Mouse (Mus musculus) heart, postnatal 4 days (tissue): Measurements from ENCODE around the gene Ubp1. TPM values are rescaled to one million over a fixed set of nuclear protein-coding genes. Genes with fewer than 3 reads are reported as not detected.
"Not testable (repeated sequence)": the region's sequence is repeated elsewhere in the genome, so short reads cannot be mapped to it uniquely, and the experiment has no call there.

Experiments
- DNase-seq: peaks from one replicate; pipeline ENCODE4 v3.0.0; 2021
- total RNA-seq, 2 experiments: library from RNA; stranded (reverse); gene quantifications; 2 replicates each; pipeline ENCODE4 v1.2.3; 2021

The Ubp1 gene
- 10 to 100 TPM; 39.1 to 39.8 TPM for total RNA-seq

DNA sequence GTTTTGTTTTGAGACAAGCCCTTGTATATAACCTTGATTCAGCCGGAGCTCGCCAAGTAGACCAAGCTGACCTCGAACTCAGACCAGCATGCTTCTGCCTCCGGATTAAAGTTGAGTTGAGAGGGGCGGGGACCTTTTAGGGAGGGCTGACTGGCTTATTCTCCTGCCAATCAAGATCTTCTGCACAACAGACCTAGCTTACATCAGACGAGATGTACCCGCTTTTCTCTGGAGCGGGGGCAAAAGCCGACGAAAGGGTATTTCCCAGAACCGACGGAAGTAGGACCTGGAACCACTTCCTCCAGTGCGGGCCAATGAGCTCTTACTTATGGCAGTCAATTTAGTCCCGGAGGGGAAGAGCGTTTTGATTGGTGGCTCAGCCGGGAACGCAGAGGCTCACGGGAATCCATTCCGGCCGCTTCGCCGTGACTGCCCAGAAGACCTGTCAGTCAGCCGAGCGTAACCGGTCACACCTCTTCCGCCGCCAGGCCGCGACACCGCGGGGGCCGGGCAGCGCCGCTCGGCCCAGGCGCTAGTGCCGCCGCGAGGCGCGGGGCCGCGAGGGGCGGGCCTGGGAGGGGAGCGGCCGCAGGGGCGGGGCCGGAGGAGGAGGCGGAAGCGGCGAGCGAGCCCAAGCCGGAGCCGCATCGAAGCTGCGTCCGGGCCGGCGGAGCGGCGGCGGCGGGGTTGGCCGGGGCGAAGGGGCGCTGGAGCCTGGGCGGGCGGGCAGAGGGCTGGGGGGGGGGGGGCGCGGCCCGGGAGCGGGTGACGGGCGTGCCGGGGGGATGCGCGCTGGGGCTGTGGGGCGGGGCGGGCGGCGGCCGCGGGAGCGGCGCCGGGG lies at the start of gene Ubp1:
Gene Ubp1, plus strand, starts transcription at position 401 of the 841 bp plus-strand sequence.
- DNase-seq = peak; percentile 95

DNA sequence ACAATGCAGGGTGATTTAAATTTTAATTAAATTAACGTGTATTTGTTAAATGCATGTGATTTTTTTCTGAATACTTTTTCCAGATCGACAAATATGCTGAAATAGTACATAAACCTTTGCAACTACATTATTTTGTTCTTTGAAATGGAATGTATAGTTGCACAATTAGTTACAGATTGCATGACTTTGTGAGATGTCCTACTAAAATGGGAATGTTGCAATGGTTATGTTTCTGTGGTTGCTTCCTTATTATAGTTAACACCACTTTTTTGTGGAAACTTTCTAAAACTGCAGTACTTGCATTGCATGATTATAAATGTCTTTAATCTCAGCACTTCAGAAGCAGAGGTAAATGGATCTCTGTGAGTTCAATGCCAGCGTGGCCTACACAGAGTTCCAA lies 35.8 kb upstream of the Ubp1 start:
- no peak for DNase-seq

DNA sequence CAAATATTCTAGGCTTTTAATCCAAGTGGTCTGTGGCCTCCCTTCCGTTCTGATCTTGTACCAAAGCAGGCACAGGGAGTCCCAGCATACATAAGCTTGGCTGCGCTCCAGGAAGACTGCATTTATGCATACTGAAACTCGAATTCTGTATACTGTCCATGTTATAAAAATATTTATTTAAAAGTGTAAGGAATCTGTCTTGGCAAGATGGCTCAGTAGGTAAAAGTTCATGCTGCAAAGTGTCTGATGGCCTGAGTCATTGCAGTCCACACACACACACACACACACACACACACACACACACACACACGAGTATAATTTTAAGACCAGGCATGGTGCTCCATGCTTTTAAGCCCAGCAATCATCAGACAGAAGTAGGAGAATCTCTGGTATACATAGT lies 27.6 kb upstream of the Ubp1 start:
- peak; percentile 37 for DNase-seq

DNA sequence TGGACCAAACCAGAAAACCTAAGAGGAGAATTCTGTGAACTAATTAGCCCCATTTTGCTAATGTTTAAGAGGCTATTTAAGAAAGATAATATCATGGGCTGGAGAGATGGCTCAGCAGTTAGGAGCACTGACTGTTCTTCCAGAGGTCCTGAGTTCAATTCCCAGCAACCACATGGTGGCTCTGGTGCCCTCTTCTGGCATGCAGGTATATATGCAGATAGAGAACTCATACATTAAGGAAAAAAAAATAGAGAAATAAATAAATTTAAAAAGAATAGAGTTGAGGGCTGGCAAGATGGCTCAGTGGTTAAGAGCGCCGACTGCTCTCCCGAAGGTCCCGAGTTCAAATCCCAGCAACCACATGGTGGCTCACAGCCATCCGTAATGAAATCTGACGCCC lies 26.4 kb upstream of the Ubp1 start:
- DNase-seq = not testable (repeated sequence)

DNA sequence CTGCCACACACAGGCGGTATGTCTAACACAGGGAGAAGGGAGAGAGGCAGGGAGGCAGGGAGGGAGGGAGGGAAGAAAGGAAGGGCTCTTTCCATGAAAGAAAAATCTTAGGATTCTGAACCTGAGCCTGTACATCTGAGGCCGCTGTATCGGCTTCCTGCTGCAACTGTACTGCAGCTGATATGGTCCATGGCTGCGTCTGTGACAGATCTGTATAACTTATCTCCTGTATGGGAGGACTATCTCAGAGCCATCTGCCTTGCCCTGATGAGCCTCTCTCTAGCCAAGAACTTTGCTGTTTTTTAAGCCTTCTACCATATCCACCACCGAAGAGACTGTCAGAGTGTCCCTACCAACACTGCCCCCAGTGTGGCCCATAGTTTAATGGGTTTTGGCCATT lies 14.9 kb upstream of the Ubp1 start:
- no peak for DNase-seq

DNA sequence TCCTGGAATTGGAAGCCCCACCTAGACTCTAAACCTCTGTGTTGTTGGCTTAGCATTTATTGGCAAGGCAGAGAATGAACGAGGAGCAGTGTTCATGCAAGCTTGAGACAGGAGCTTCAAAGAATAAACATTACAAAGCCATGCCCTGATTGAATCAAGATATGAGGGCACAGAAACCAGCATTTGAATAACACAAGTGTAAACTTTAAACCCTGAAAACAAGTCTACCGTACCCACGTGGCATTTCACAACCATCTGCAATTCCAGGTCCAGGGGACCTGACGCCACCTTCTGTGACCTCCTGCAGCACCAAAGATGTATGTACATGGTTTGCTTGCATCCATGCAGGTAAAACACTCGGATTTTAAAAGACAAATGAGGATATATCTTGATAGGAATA lies 8.1 kb upstream of the Ubp1 start:
- no peak for DNase-seq

DNA sequence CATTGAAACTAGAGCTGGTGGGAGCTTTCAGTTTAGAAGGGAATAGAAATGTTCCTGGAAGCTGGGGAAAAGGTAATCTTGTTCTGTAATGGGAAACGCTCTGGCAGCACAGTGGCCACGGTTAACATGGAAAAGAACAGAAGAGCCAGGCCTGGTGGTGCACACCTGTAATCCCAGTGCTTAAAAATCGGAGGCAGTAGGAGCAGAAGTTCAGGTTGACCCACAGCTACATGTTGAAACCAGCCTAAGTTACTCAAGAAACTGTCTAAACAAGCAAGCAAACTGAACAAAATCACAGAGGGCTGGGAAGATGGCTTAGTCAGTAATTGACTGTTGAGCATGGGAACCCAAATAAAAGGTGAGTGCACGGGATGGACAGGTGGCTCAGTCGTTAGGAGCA lies 5.9 kb upstream of the Ubp1 start:
- no peak for DNase-seq

DNA sequence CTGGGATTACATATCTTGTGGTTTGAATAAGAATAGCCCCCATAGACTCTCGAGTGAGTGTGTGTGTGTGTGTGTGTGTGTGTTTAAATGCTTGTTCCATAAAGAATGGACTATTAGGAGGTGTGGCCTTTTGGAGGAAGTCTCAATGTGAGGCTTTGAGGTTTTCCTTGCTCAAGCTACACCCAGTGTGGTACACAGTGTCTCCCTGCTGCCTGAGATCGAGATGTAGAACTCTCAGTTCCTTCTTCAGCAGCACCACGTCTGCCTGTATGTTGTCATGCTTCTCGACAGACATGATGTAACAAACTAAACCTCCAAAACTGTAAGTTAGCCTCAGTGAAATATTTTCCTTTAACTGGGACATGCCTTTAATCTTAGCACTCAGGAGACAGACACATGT lies 2.1 kb upstream of the Ubp1 start:
- no peak for DNase-seq

DNA sequence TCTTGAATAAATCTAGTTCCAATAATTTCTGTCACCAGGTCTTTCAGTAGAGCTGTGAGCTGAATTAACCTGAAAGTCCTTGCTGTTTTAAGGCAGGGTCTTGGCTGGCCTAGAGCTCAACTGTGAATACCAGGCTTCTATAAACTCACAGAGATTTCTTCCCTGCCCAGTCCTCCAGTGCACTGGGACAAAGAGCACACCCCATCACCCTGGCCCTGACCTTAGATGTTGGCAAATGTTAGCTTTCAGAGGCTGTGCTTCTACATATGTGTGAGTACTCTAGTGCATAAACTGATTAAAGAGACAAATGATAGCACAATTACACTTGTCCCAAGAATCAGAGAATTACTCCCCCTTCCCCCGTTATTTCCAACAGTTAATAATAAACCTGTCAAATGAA lies 1.1 kb upstream of the Ubp1 start:
- DNase-seq = no peak

DNA sequence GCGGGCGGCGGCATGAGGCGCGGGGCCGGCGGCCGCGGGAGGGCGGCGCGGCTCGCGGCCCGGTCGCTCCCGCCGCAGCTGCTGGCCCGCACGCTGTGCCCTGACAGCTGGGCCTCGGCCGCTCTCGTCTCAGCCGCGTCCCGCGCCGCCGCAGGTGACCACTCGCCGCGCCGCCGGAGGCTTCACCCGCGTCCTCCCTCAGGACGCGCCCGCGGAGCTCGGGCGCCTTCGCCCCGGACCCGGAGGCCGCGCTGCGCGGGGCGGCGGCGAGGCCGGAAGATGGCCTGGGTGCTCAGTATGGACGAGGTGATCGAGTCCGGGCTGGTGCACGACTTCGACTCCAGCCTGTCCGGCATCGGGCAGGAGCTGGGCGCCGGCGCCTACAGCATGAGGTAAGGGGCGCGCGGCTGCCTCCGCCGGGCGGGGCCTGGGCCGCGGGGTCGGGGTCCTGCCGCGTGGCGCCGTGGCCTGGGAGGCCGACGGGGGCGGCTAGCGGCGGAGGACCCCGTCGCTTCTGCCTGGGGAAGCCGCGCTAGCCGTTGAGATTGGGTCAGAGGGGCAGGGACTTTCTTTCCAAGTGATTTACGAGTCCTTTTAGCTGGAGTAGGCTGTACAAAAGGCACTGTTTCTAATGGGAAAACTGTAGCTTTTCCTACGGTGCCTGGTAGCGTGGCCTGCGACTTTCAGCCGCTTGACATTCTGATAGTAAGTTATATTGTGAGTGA lies 803 bp downstream of the Ubp1 start:
- DNase-seq = peak; percentile 47

DNA sequence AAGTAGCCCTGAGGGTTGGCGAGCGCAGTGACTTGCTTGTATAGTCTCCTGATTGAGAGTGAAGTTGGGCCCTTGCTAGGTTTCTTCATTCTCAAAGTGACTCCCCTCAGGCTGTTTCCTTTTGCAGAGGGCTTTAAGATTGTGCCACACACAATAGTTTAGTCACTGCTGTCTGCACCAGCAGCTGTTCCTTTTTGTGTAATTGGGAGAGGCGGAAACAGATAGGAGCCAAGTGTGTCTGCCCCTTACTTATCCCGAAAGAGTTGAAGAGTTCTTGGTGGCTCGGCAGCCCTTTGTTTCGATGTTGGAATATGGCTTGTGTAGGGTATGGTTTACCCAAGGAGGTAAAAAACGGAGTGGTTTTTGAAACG lies 1.4 kb downstream of the Ubp1 start:
- DNase-seq = peak; percentile 30

DNA sequence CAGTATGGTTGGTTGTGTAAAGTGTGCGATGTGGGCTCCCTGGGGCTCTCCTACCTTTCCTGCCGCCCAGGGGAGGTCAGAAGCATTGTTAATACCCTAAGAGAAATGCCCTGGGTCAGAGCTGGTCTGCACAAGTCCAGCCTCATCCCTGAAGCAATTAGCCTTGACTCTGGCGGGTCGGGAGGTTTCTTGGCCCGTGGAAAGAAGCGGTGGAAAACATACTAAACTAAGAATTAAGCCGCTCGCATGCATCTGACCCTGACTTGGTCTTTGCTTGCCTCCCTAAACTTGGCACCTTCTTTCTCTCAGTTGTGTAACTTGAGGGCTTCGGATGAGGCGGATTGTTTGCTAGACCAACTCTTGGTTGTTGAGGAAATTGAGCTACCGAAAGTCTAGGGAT lies 1.8 kb downstream of the Ubp1 start:
- DNase-seq = no peak

DNA sequence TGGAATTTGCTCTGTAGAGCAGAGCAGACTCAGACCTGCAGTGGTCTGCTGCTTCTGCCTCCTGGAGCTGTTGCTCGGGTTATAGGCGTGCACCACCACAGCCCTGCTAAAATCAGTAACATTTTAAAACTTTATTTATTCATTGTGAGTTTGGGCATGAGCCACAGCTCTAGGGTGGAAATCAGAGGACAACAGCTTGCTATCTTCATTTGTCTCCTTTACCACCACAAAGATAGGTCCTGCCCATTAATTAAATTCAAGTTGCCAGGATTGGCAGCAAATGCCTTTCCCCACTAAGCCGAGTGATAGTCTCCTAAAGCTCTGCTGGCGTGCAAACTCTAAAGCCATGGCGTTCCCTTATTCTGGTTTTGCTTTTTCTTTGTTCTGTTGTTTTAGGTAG lies 4.9 kb downstream of the Ubp1 start:
- DNase-seq = no peak

DNA sequence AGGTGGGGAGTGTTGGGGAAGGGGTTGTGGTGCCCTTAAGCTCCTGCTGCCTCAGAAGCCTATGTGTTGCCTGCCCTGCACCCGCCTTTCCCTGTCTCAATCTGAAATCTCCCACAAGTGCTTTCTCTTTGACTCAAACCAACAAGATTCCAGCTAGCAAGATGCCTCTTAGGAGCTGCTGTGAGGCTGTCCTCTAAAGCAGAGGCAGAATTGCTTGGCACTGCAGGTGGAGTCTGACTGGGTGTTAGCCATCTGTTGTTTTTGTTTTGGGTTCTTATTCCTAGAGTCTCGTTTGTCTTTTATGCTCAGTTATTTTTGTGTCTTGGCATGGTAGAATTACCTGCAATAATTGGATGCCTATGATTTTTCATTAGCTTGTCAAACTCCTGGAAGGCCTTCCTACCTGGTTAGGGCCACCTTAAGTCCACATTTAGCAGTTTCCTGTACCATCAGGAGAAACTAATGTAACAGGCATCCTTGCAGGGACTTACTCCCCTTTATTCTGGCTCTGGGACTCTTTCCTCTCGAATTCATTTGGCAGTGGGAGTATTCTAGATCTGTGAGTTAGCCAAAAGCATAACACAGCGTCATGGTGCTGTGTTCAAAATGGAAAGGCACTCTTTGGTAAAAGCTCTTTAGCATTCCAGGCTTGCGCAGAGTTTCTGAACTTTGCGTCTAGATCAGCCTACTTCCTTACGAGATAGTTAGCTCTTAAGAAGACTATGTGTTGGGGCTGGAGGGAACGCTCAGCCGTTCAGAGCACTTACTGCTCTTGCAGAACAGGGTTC lies 8.5 kb downstream of the Ubp1 start:
- no peak for DNase-seq

DNA sequence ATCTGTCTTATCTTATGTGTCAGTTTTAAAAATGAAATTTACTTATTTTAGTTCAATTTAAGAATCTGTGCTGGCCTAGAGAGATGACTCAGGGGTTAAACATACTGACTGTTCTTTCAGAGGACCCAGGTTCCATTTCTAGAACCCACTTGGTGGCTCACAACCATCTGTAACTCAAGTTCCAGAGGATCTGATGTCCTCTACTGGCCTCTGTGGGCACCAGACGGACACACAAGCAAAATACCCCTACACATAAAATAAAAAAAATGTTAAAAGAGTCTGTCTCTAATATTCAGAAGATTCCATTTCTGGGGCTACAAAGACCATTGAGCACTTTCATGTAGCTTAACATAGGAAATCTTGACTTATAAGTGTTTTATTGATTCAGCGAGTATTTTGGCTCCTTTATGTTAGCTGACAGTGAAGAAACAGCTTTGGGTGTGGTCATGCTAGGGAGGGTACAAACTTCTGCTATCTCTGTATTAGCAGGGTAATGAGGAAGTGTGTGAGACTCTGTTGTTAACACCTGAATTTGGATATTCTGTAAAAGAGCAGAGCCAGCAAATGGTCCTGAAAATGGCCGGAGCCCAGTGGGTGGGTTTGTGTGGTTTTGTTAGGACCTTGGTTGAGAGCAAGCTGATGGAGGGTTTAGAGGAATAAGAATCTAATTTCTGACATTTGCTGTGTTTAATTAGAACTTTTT lies 10.5 kb downstream of the Ubp1 start:
- no peak for DNase-seq

DNA sequence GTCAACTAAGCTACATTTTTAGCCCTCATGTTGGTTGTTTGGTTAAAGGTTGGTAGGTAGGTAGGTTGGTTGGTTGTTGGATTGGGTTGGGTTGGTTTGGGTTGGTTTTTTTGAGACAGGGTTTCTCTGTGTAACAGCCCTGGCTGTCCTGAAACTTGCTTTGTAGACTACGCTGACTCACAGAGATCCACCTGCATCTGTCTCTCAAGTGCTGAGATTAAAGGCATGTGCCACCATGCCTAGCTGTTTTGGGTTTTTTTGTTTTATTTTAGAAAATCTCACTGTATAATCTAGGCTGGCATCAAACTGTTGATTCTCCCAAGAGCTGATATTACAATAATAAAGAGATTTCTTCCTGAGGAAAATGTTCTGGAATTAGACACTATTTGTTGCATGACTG lies 12.6 kb downstream of the Ubp1 start:
- DNase-seq = no peak

DNA sequence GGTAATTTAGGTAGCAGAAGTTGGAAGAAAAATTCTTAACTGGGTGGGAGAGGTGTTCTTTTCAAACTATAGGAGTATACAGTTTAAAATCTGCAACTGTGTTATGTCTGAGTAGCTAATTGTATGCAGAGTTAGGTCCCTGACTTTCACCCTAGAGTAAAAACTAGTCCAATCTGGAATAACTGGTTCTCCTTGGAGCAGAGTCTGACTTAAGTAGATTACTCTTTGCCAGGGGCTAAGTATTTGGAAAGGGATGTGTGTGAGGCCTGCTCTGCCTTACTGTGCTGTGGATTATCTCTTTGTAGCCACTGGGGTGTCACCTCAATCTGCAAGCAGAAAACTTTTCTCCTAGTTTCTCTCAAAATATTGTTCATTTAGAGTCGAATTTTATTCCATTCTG lies 16.5 kb downstream of the Ubp1 start:
- no peak for DNase-seq

DNA sequence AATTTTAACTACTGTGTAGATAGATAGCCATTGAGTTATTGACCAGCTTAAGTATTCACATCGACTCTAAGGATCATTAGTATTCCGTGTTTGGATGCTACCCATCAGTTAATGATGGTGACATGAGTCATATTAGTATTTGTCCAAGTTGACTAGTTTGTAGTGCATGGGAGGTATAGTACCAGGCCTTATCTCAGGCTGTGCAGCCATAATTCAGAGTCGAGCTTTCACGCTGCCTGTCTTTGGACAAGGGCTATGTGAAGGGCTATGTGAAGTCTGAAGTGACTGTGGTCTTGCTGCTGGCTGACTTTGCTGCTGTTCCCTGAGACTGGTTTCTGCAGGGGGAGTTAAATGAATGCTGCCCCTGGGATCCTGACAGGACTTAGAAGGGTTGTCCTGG lies 27.0 kb downstream of the Ubp1 start:
- no peak for DNase-seq

DNA sequence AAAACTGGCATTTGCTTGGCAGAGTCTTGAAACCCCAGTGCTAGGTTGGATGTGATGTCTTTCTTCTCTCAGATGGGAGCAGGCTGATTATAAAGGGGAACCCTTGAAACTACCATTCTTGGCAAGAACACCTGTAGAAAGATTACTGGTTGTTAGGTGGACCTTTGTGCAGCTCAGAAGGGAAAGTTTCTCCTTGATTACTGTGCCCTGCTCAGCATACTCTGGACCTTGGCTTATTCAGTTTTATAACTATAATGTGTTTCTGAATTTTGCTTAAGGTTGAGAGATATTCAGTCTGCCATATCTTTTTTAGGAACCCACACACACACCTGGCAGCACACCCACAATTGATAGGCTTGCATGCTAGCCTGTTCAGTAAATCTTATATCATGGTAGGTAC lies 33.0 kb downstream of the Ubp1 start:
- DNase-seq = no peak

DNA sequence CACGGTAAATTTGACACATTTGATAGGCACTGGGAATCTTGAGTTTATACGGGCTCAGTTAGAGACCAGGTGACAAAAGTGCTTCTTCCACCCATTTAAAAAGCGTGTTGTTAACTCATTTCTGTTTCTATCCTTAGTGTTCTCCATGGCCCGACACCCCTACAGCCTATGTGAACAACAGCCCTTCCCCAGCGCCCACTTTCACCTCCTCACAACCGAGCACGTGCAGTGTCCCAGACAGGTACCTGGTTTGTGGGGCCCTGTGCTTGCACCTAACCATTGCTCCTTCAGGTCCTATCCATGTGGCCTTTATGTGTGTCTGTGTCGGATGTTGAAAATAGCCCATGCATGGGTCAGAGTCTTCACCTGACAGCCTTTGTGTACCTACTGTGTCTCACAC lies 33.7 kb downstream of the Ubp1 start:
- no peak for DNase-seq

DNA sequence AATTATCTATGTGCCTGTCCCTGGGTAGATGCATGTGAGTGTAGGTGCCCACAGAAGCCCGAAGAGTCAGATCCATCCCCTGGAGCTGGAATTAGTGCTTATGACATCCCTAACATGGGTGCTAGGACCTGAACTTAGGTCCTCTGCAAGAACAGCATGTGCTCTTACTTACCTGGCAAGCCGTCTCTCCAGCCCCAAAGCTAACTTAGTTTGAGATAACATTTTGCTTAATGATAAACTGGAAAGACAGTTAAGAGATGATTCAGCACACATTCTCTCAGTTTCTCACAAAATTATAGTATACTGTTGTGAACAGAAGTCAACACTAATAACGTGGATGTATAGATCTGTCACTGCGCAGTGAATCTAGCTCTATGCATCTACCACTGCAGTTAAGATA lies 36.1 kb downstream of the Ubp1 start:
- DNase-seq = no peak

DNA sequence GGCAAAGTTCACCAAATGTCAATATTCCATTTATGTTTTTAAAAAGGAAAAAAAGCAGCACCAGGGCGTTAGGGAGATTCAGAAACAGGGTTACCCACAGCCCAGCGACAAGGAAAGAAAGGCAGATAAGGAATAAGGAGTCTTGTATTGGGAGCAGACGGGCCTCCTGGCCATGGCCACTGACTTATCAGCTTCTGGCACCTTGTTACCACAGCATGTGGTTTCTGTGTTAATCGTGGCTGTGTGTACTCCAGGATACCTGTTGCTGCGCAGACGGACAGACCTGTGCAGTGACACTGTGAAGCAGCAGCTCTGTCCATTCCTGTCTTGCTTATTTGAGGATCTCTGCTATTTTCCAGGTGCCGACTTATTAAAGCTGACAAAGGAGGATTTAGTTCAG lies 38.2 kb downstream of the Ubp1 start:
- DNase-seq = no peak

DNA sequence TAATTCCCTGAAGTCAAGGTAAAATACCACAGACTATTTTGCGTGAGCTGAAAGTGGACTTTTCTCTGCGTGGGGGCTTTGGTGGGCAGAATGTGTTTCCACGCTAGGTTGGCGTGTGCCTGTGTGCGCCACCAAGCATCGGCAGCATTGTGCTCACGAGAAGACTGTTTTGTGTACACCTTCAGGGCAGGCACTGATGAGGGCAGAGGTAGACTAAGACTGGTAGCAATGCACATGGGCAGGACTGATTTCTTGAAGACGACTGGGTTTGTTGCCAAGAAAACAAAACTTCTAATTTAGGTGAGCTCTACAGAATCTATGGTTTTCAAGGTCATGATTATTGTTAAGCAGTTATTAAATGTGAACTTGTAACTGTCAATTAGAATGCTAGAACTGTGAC lies 38.7 kb downstream of the Ubp1 start:
- DNase-seq = no peak
